Mouse (Mus musculus): ENCODE measurements around the gene Gm19684.
"Not testable (repeated sequence)": the region's sequence is repeated elsewhere in the genome, so short reads cannot be mapped to it uniquely, and the experiment has no call there.

- TF ChIP-seq CTCF, EP300 (IDR thresholded peaks at IDR 0.05): not testable (repeated sequence)
Measured at GRCm38 (mm10) chr17:36166901-36167300, 45.4 kb downstream of the Gm19684 start.
